Mouse (Mus musculus): Measurements from ENCODE around the gene Limd1. TPM values are rescaled to one million over a fixed set of nuclear protein-coding genes. Genes with fewer than 3 reads are reported as not detected.

Gene Limd1
- total and polyA plus RNA-seq, 3 experiments: 32.6 to 37.5 TPM; not detected in 1

DNA sequence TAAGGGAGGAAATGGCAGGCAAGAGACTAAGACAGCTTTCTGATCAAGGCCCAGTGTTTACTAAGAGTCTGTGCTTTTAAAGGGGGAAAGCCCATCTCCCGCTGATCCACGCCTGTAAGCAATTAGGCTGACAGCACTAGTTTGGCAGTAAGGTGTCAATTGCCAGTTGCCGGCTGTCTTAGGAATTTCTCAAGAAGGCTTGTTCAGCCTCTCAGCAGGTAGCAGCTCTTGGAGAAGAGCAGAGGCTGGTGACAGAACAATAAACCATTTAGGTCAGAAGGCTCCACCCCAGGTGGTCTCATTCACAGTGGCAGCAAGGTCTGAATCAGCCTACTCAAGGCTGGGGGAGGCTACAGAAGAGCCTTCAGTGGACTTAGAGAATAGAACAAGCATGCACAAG is 76.1 kb downstream of the Limd1 start:
- no peak overlapping the region for H3K9ac ChIP-seq (ENCODE audit: control insufficient read depth, low read depth, low read length, poor library complexity, severe bottlenecking)
- H3K79me2 ChIP-seq (ENCODE audit: control insufficient read depth, insufficient read depth, low read length, poor library complexity): no peaks in the 10 kb centered on the region
- TF ChIP-seq NELFE (IDR thresholded peaks at IDR 0.05; ENCODE audit: low read depth, low read length) (no peak), CTCF (IDR thresholded peaks at IDR 0.05 in 2 of 3, conservative IDR thresholded peaks at IDR 0.05 in 1 of 3; ENCODE audit: control insufficient read depth in 1 of 3, insufficient read depth in 1 of 3, low read depth in 2 of 3, low read length in 3 of 3, poor library complexity in 1 of 3, severe bottlenecking in 1 of 3) (no peak), BHLHE40 (IDR thresholded peaks at IDR 0.05; ENCODE audit: borderline replicate concordance, low read depth, low read length) (no peak), RCOR1 (IDR thresholded peaks at IDR 0.05; ENCODE audit: low read depth, low read length) (no peak), CHD2 (IDR thresholded peaks at IDR 0.05; ENCODE audit: low read length) (no peak), NRF1 (IDR thresholded peaks at IDR 0.05; ENCODE audit: insufficient read depth, low read depth, low read length, poor library complexity, severe bottlenecking) (no peak), GATA1 (IDR thresholded peaks at IDR 0.05; ENCODE audit: low read depth, low read length) (no peak), ELF1 (IDR thresholded peaks at IDR 0.05; ENCODE audit: low read depth, low read length) (no peak), E2F4 (IDR thresholded peaks at IDR 0.05; ENCODE audit: borderline replicate concordance, low read depth, low read length) (no peak)
- 0 out of 4 replicates have a peak, but pooled peaks cover 0 to 2% of the 10 kb centered on the region in 2 experiments for H3K4me1 ChIP-seq (ENCODE audit: control insufficient read depth in 1 of 2, insufficient read depth in 2 of 2, low read length in 2 of 2)
- no peak overlapping the region for H3K4me3 ChIP-seq (ENCODE audit: control insufficient read depth in 1 of 2, insufficient read depth in 1 of 2, low read depth in 2 of 2, low read length in 2 of 2)
- no peak for DNase-seq (ENCODE audit: low read depth, low spot score)
- peaks cover under 1 to 20% of the 10 kb centered on the region in 2 experiments; a peak in 3 of 4 replicates for H3K36me3 ChIP-seq (ENCODE audit: control insufficient read depth in 1 of 2, insufficient read depth in 2 of 2, low read length in 2 of 2)
- H3K9me3 ChIP-seq (replicated peaks; ENCODE audit: insufficient read depth, low read length): no peaks in the 10 kb centered on the region
- no peak overlapping the region for H3K27ac ChIP-seq (ENCODE audit: control insufficient read depth, low read depth, low read length)
- no peaks in the 10 kb centered on the region for H3K27me3 ChIP-seq (ENCODE audit: control insufficient read depth in 1 of 2, insufficient read depth in 2 of 2, low read length in 2 of 2)

Other genes with a start within 250 kb of the Limd1 start
- 5.0 and 5.1 TPM in 2 replicates for gene Tmem158, start 217.9 kb upstream of the Limd1 start, total RNA-seq (2012; rRNA removed)
- gene Tmem158, start 217.9 kb upstream of the Limd1 start, polyA plus RNA-seq (2012; ENCODE audit: insufficient read depth in 1 of 2, insufficient read length in 2 of 2, low read depth in 1 of 2, low replicate concordance in 2 of 2, missing spikeins in 1 of 2): 10 to 100 TPM in 1 of 2 experiments, not detected in 1; 10.1 TPM
- 10,095 and 12,669 TPM in 2 replicates for gene Lars2, start 111.8 kb upstream of the Limd1 start, total RNA-seq (2012; rRNA removed)
- 100 to 1,000 TPM; 634 to 684 TPM for gene Lars2, start 111.8 kb upstream of the Limd1 start, polyA plus RNA-seq (2012; ENCODE audit: insufficient read depth in 1 of 2, insufficient read length in 2 of 2, low read depth in 1 of 2, low replicate concordance in 2 of 2, missing spikeins in 1 of 2)
- gene Sacm1l, start 51.1 kb downstream of the Limd1 start, total RNA-seq (2012; rRNA removed): 20.5 and 20.8 TPM in 2 replicates
- gene Sacm1l, start 51.1 kb downstream of the Limd1 start, polyA plus RNA-seq (2012; ENCODE audit: insufficient read depth in 1 of 2, insufficient read length in 2 of 2, low read depth in 1 of 2, low replicate concordance in 2 of 2, missing spikeins in 1 of 2): 10 to 100 TPM in 1 of 2 experiments, not detected in 1; 21.7 TPM
- 0.35 and 0.46 TPM in 2 replicates for gene Slc6a20b, start 153.9 kb downstream of the Limd1 start, total RNA-seq (2012; rRNA removed)
- under 1 TPM in 1 of 2 experiments, not detected in 1; 0.01 TPM for gene Slc6a20b, start 153.9 kb downstream of the Limd1 start, polyA plus RNA-seq (2012; ENCODE audit: insufficient read depth in 1 of 2, insufficient read length in 2 of 2, low read depth in 1 of 2, low replicate concordance in 2 of 2, missing spikeins in 1 of 2)
- gene Ccr9, start 199.7 kb downstream of the Limd1 start, total RNA-seq (2012; rRNA removed): not detected in 2 replicates
- not detected for gene Ccr9, start 199.7 kb downstream of the Limd1 start, polyA plus RNA-seq (2012; ENCODE audit: insufficient read depth in 1 of 2, insufficient read length in 2 of 2, low read depth in 1 of 2, low replicate concordance in 2 of 2, missing spikeins in 1 of 2)
- not detected in 2 replicates for gene Slc6a20a, start 200.2 kb downstream of the Limd1 start, total RNA-seq (2012; rRNA removed)
- gene Slc6a20a, start 200.2 kb downstream of the Limd1 start, polyA plus RNA-seq (2012; ENCODE audit: insufficient read depth in 1 of 2, insufficient read length in 2 of 2, low read depth in 1 of 2, low replicate concordance in 2 of 2, missing spikeins in 1 of 2): not detected
- gene Lztfl1, start 239.0 kb downstream of the Limd1 start, total RNA-seq (2012; rRNA removed): 13.0 and 18.1 TPM in 2 replicates
- gene Lztfl1, start 239.0 kb downstream of the Limd1 start, polyA plus RNA-seq (2012; ENCODE audit: insufficient read depth in 1 of 2, insufficient read length in 2 of 2, low read depth in 1 of 2, low replicate concordance in 2 of 2, missing spikeins in 1 of 2): 100 to 1,000 TPM in 1 of 2 experiments, 10 to 100 TPM in 1; 17.1 to 408 TPM